Mouse (Mus musculus) G1E (cell line): ENCODE results near the gene Ddx56. TPM values are rescaled to one million over a fixed set of nuclear protein-coding genes. Genes with fewer than 3 reads are reported as not detected.
A peak's percentile ranks its signal among the peaks of the same experiment; 100 is the strongest.

ENCODE experiments used
- ATAC-seq: 2 replicates; pipeline ENCODE4 v1.8.0; 2016; ENCODE audit warnings: mild to moderate bottlenecking; ENCODE audit not compliant: insufficient number of reproducible peaks, poor library complexity, low FRiP score, severe bottlenecking; ENCODE audit errors: extremely low read depth
- DNase-seq: peaks from one replicate; pipeline ENCODE4 v3.0.0; 2012; ENCODE audit warnings: low spot score
- H3K27me3 ChIP-seq: 2 replicates; pipeline ENCODE4 v1.6.1; 2012; ENCODE audit warnings: mild to moderate bottlenecking, low read length, inconsistent platforms; ENCODE audit not compliant: insufficient read depth
- H3K36me3 ChIP-seq: replicated peaks from 2 replicates; pipeline ENCODE3; 2012; ENCODE audit warnings: mild to moderate bottlenecking, inconsistent platforms
- H3K4me1 ChIP-seq: 2 replicates; pipeline ENCODE4 v1.6.1; 2012; ENCODE audit warnings: low read depth, low read length, inconsistent platforms, mixed read lengths; ENCODE audit not compliant: insufficient read depth
- H3K4me3 ChIP-seq: 2 replicates; pipeline ENCODE4 v1.5.1; 2012; ENCODE audit warnings: low read depth, mild to moderate bottlenecking, inconsistent platforms, low read length, moderate library complexity, mixed read lengths
- H3K9me3 ChIP-seq: replicated peaks from 2 replicates; pipeline ENCODE4 v1.6.1; 2012; ENCODE audit warnings: inconsistent platforms
- CTCF ChIP-seq: IDR thresholded peaks from 2 replicates; pipeline ENCODE4 v1.5.1; 2012; ENCODE audit warnings: low read depth, low read length, inconsistent platforms, mixed read lengths
- GATA1 ChIP-seq: IDR thresholded peaks from 2 replicates; pipeline ENCODE4 v1.6.1; 2012; ENCODE audit warnings: borderline replicate concordance, low read length, inconsistent platforms, mixed read lengths
- GATA2 ChIP-seq: IDR thresholded peaks from 2 replicates; pipeline ENCODE4 v1.6.1; 2012; ENCODE audit warnings: low read depth, low read length, inconsistent platforms, borderline replicate concordance
- POLR2AphosphoS5 ChIP-seq: IDR thresholded peaks from 2 replicates; pipeline ENCODE4 v1.6.1; 2012; ENCODE audit warnings: low read depth, low read length, inconsistent platforms; ENCODE audit not compliant: insufficient replicate concordance
- TAL1 ChIP-seq: conservative IDR thresholded peaks from 2 replicates; pipeline ENCODE4 v1.6.1; 2012; ENCODE audit warnings: low read depth, low read length, inconsistent platforms, mixed read lengths
- polyA plus RNA-seq: library from polyadenylated mRNA; stranded (reverse); fragments of >175 nt; gene quantifications from 2 replicates; pipeline ENCODE4 v1.2.3, GENCODE M21; 2012
- total RNA-seq, 2 experiments: library from RNA; stranded (forward) in 1 of 2; stranded (reverse) in 1 of 2; fragments of 200-1000 nt in 1 of 2; fragments of >200 nt in 1 of 2; fragmentation: Nextera tagmentation in 1 of 2; gene quantifications; 2 replicates each; pipeline ENCODE4 v1.2.3; 2014 to 2017

Ddx56 gene
- total and polyA plus RNA-seq, 3 experiments, result 20.4 to 42.5 (median 40.6) TPM

DNA sequence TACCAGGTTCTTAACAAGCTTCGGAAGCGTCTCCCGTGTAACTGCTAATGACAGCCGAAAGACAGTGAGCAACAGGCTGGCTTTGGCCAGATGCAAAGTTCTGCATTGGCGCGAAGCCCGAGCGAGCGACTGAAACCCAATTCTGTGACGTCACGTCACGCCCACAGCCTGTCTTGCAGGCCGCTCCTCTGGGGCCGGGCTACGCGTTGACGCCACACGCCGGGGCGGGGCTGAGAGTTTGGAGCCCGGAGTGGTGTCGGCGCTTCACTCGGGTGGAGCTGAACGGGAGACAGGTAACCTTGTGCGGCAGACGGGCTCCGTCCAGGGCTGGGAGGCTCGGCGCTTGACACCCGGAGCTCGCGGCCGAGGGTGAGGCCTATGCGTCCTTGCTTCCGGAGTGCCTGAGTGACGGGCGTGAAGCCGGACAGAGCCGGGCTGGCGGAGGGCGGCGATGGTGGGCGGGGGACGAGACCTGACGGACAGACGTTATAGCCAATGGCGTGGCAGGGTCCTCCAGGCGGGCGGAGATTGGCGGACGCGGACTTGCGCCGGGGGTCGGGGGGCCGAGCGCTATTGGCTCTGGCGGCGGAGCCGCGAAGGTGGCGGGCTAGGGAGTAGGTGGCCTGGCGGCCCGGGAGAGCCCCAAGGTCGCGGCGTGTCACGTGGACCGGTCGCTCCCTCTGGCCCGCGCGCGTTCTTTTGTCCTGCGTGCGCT is 24.0 kb upstream of the Ddx56 start, which contains the start of gene Ogdh:
Gene Ogdh (plus strand): TSS at position 233 of the 715 bp plus-strand sequence.
- ATAC-seq (peak; percentile 85), DNase-seq (peak; percentile 92)
- H3K4me1 ChIP-seq, result peaks cover 44% of the 10 kb centered on the region
- no peak for TF ChIP-seq CTCF
- no peak for TF ChIP-seq GATA2
- TF ChIP-seq POLR2AphosphoS5, result no peak
- no peak for TF ChIP-seq TAL1
- TF ChIP-seq GATA1, result no peak
- no peaks in the 10 kb centered on the region for H3K9me3 ChIP-seq
- no peaks in the 10 kb centered on the region for H3K27me3 ChIP-seq
- H3K36me3 ChIP-seq, result peaks cover 8% of the 10 kb centered on the region
- peak within 1 kb of the TSS; percentile 93 for H3K4me3 ChIP-seq

DNA sequence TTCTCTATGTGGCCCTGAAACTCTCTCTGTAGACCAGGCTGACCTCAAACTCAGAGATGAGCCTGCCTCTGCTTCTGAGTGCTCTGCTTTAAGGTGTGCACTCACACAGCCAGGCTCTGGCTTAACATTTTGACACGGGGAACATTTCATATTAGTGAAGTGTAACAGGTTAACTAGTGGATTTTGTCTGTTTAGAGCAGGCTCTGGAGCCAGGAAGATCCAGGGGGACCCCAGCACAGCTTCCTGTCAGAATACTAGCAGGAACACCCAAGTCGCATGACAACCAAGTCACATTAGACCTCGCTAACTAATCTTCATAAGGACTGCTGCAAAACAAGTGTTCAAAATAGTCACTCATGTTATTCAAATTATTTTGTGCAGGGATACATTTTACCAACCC is 23.3 kb upstream of the Ddx56 start:
- no peak for DNase-seq
- Histone ChIP-seq H3K9me3 (no peaks in the 10 kb centered on the region), H3K36me3 (peaks cover 6% of the 10 kb centered on the region), H3K4me1 (peaks cover 41% of the 10 kb centered on the region), H3K4me3 (peak overlapping the region; percentile 93), H3K27me3 (peaks cover 5% of the 10 kb centered on the region)
- TF ChIP-seq CTCF (no peak), TAL1 (no peak), GATA2 (no peak), POLR2AphosphoS5 (no peak), GATA1 (no peak)
- ATAC-seq, result no peak

GRCm38 (mm10) chr11:6290138-6290537 is 22.6 kb upstream of the Ddx56 start:
- Histone ChIP-seq H3K27me3 (peaks cover 7% of the 10 kb centered on the region), H3K36me3 (peaks cover 6% of the 10 kb centered on the region), H3K9me3 (no peaks in the 10 kb centered on the region), H3K4me3 (no peak overlapping the region), H3K4me1 (peaks cover 35% of the 10 kb centered on the region)
- DNase-seq (no peak), ATAC-seq (no peak)
- no peak for TF ChIP-seq TAL1
- TF ChIP-seq GATA1, result no peak
- TF ChIP-seq GATA2, result no peak
- no peak for TF ChIP-seq CTCF
- no peak for TF ChIP-seq POLR2AphosphoS5

DNA sequence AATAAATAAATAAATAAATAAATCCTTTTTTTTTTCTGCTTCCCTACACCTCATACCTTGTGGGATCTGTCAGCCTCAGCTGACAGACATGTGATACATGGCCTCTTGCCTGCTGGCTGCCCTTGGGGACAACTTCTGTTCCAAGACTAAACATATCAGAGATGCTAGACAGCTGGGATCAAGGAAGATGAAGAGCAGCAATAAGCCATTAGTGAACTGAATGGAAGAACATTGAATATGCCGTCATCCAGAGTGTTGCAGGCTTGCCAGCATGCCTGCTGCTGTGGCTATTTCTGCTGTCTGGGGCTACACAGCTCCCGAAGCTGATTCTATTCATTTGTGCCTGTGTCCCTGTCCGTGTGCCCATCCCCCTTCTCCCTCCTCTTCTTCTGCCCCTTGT is 15.4 kb upstream of the Ddx56 start:
- H3K27me3 ChIP-seq, result peaks cover 12% of the 10 kb centered on the region
- ATAC-seq, result no peak

GRCm38 (mm10) chr11:6276466-6276865 is 8.9 kb upstream of the Ddx56 start:
- TF ChIP-seq GATA1 (no peak), CTCF (no peak), TAL1 (no peak), POLR2AphosphoS5 (no peak), GATA2 (no peak)
- Histone ChIP-seq H3K9me3 (0 out of 2 replicates have a peak, but pooled peaks cover 2% of the 10 kb centered on the region), H3K4me1 (peaks cover 18% of the 10 kb centered on the region), H3K27me3 (no peaks in the 10 kb centered on the region), H3K36me3 (peaks cover 22% of the 10 kb centered on the region), H3K4me3 (no peak overlapping the region)
- no peak for DNase-seq
- no peak for ATAC-seq

More for the DNA sequence above, 15.4 kb upstream of the Ddx56 start:
- no peak for TF ChIP-seq GATA2
- TF ChIP-seq TAL1, result no peak
- no peak for TF ChIP-seq GATA1
- TF ChIP-seq CTCF, result no peak
- TF ChIP-seq POLR2AphosphoS5, result no peak
- H3K4me1 ChIP-seq, result peaks cover 7% of the 10 kb centered on the region
- H3K4me3 ChIP-seq, result no peak overlapping the region
- DNase-seq, result no peak
- H3K9me3 ChIP-seq, result 0 out of 2 replicates have a peak, but pooled peaks cover 2% of the 10 kb centered on the region
- no peaks in the 10 kb centered on the region for H3K36me3 ChIP-seq

GRCm38 (mm10) chr11:6275094-6275484 is 7.5 kb upstream of the Ddx56 start:
- no peak for DNase-seq
- ATAC-seq, result no peak
- H3K9me3 ChIP-seq, result no peaks in the 10 kb centered on the region
- H3K4me1 ChIP-seq, result peaks cover 18% of the 10 kb centered on the region
- no peaks in the 10 kb centered on the region for H3K27me3 ChIP-seq
- H3K4me3 ChIP-seq, result peak overlapping the region; percentile 97; the same call in 1 of the 2 replicates
- TF ChIP-seq GATA1 (no peak), TAL1 (no peak), GATA2 (no peak), POLR2AphosphoS5 (no peak), CTCF (no peak; the same call in 1 of the 2 replicates)
- peaks cover 34% of the 10 kb centered on the region for H3K36me3 ChIP-seq
